ENCODE assay signal across 8 mouse cellular contexts in genomic region chr3:96576690-96577541, GRCm38 (mm10). TPM values are rescaled to one million over a fixed set of nuclear protein-coding genes. Genes with fewer than 3 reads are reported as not detected.
DNase-seq lines count a peak whose midpoint lies in the region; ATAC-seq lines count a peak whose summit lies in the region.

Gene Gm16253 (plus strand): TSS chr3:96576984.

- WGBS in hindbrain, embryonic 10.5 days, result 33% methylated on average over 17 of the region's 17 CpGs

- peak; percentile 79 for ATAC-seq in frontal cortex, adult (ENCODE audit: low TSS enrichment)

- H3K27me3 ChIP-seq in hindbrain, embryonic 10.5 days (ENCODE audit: insufficient read depth, poor library complexity, severe bottlenecking), result peaks cover 13% of the 10 kb centered on the region

- peak; percentile 92 for DNase-seq in Muller cell, postnatal 12 days (ENCODE audit: inconsistent ontology term)
- DNase-seq in cerebellum, adult 9-10 months, result peak; percentile 84
- peak; percentile 86 for DNase-seq in hindbrain, embryonic 10.5 days (ENCODE audit: low spot score)
- peak; percentile 71 to 79 for DNase-seq in layer of hippocampus, postnatal 14 days (ENCODE audit: low spot score in 2 of 2)
- peak; percentile 96 for DNase-seq in lung, postnatal 10 days
- peak; percentile 81 for DNase-seq in ovary, postnatal 14 days (ENCODE audit: low spot score)
- DNase-seq in thymus, postnatal 25 days, result peak; percentile 83

- no peaks in the 10 kb centered on the region for H3K9me3 ChIP-seq in hindbrain, embryonic 10.5 days

- H3K36me3 ChIP-seq in hindbrain, embryonic 10.5 days, result no peaks in the 10 kb centered on the region

- peak within 1 kb of the TSS; percentile 84 for H3K27ac ChIP-seq in hindbrain, embryonic 10.5 days

- H3K4me3 ChIP-seq in hindbrain, embryonic 10.5 days, result peak within 1 kb of the TSS; percentile 22

- peaks cover 64% of the 10 kb centered on the region for H3K4me1 ChIP-seq in hindbrain, embryonic 10.5 days (replicated peaks)

RNA-seq across cellular contexts. Expression of gene Gm16253, which starts in this region (rescaled TPM):
- 0.55 and 0.93 TPM in 2 replicates for polyA plus RNA-seq in hindbrain, embryonic 10.5 days (2016; fragmentation: Nextera tagmentation; extraction: Ambion mirVana)
- total RNA-seq in layer of hippocampus, postnatal 14 days (2021), result not detected

Comparison
In these comparisons a context has a peak if more than half of its experiments do, and no peak if none do; other contexts are left out.
1. Peak in every context shown above with its lines: DNase-seq, ATAC-seq, H3K4me3 ChIP-seq and H3K27ac ChIP-seq.
2. Peak in DNase-seq, H3K4me3 ChIP-seq and H3K27ac ChIP-seq in hindbrain, embryonic 10.5 days; RNA of the gene not detected or under 1 TPM.
3. Peak in DNase-seq in layer of hippocampus, postnatal 14 days; RNA of the gene not detected or under 1 TPM.